Mouse (Mus musculus): ENCODE results near the gene Gm19668. TPM values are rescaled to one million over a fixed set of nuclear protein-coding genes. Genes with fewer than 3 reads are reported as not detected.
"Not testable (repeated sequence)": the region's sequence is repeated elsewhere in the genome, so short reads cannot be mapped to it uniquely, and the experiment has no call there.

Gm19668 gene
- polyA plus RNA-seq, 1 experiment from 2014 or later, result not detected

GRCm38 (mm10) chr10:77804095-77804494 is 5.2 kb upstream of the Gm19668 start:
- H3K4me1 ChIP-seq, result peaks cover 2% of the 10 kb centered on the region; the same call in 1 of the 2 replicates
- 72% methylated on average over 3 of the region's 3 CpGs for WGBS
- no peak overlapping the region for H3K9ac ChIP-seq
- H3K4me2 ChIP-seq (replicated peaks), result no peak overlapping the region
- ATAC-seq (ENCODE audit: low FRiP score, low read depth), result no peak
- no peaks in the 10 kb centered on the region for H3K36me3 ChIP-seq
- no peaks in the 10 kb centered on the region for H3K27me3 ChIP-seq
- H3K27ac ChIP-seq, result no peak overlapping the region
- H3K4me3 ChIP-seq, result no peak overlapping the region
- H3K9me3 ChIP-seq, result no peaks in the 10 kb centered on the region; the same call in 1 of the 2 replicates

DNA sequence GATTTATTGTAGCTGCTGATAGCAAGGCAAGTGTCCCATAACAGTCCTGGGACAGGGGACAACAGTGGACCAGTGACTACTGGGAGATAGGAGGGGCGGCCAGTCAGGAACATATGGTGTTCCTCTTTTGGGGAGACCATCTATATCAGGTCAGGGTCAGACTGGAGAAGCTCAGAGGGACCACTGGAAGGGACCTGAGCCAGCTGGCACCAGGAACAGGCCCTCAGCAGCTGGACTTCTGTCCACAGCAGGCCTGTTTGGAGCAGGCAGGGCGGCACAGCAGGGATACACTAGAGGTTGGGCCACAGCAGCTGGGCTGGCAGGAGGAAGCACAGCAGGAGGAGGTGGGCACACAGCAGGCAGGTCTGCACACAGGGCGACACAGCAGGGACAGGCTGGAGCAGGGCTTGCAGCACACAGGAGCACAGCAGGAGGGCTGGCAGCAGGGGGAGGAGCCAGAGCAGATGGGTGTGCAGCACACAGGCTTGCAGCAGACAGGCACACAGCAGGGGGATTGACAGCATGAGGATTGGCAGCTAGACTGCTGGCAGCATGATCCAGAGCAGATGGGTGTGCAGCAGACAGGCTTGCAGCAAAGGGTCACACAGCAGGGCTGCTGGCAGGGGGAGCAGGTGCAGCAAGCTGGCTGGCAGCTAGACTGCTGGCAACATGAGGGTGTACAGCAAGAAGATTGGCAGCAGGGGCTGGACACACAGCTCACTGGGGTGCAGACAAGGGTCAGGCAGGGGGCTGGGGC is 591 bp downstream of the Gm19668 start:
- not testable (repeated sequence) for H3K27me3 ChIP-seq; H3K27ac ChIP-seq; H3K9me3 ChIP-seq; H3K4me2 ChIP-seq (replicated peaks); ATAC-seq (ENCODE audit: low FRiP score, low read depth); H3K4me3 ChIP-seq; H3K9ac ChIP-seq; H3K36me3 ChIP-seq
- WGBS, result 28% methylated on average over 3 of the region's 3 CpGs
- H3K4me1 ChIP-seq, result peaks cover 22% of the 10 kb centered on the region

DNA sequence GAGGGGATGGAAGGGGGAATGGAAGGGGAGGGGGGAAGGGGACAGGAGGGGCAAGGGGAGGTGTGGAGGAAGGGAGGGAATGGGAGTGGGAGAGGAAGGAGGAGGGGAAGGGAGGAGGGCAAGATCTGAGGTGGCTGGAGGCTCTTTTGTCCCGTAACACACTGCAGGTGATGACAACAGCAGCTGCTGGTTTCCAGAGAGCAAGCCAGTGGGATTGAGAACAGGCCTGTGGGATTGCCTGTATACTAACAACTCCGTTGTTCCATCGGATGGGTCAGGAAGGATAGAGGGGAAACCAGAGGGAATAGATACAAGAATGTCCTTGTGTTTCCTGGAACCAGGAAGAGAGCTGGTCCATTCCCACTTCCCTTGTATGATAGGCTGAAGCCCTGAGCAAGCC is 1.3 kb downstream of the Gm19668 start:
- Histone ChIP-seq H3K4me2 (replicated peaks) (no peak overlapping the region), H3K4me1 (peaks cover 22% of the 10 kb centered on the region), H3K4me3 (no peak overlapping the region), H3K27me3 (no peaks in the 10 kb centered on the region), H3K27ac (no peak overlapping the region), H3K36me3 (no peaks in the 10 kb centered on the region), H3K9ac (no peak overlapping the region), H3K9me3 (no peaks in the 10 kb centered on the region)
- no peak for ATAC-seq (ENCODE audit: low FRiP score, low read depth)
- WGBS, result 20% methylated on average over 3 of the region's 3 CpGs

- H3K9me3 ChIP-seq, result no peaks in the 10 kb centered on the region
- no peaks in the 10 kb centered on the region for H3K36me3 ChIP-seq
- H3K27ac ChIP-seq, result no peak within 1 kb of the TSS
- H3K4me2 ChIP-seq (replicated peaks), result no peak within 1 kb of the TSS
- no peak within 1 kb of the TSS for H3K4me3 ChIP-seq
- no peak for ATAC-seq (ENCODE audit: low FRiP score, low read depth)
- no peaks in the 10 kb centered on the region for H3K27me3 ChIP-seq
- no peak within 1 kb of the TSS for H3K9ac ChIP-seq
- H3K4me1 ChIP-seq, result peaks cover 22% of the 10 kb centered on the region
- 53% methylated on average over 2 of the region's 2 CpGs for WGBS
Measured at GRCm38 (mm10) chr10:77794976-77795375, 4.0 kb downstream of the Gm19668 start, which contains the start of gene Gm9639. TSS of gene Gm9639 (minus strand) at chr10:77795076.

GRCm38 (mm10) chr10:77788621-77789020 is 10.3 kb downstream of the Gm19668 start:
- no peaks in the 10 kb centered on the region for H3K36me3 ChIP-seq
- H3K27me3 ChIP-seq, result no peaks in the 10 kb centered on the region
- 75% methylated on average over 2 of the region's 2 CpGs for WGBS
- no peak overlapping the region for H3K27ac ChIP-seq
- H3K4me1 ChIP-seq, result 0 out of 2 replicates have a peak, but pooled peaks cover under 1% of the 10 kb centered on the region
- no peak for ATAC-seq (ENCODE audit: low FRiP score, low read depth)
- no peaks in the 10 kb centered on the region for H3K9me3 ChIP-seq
- no peak overlapping the region for H3K9ac ChIP-seq
- no peak overlapping the region for H3K4me3 ChIP-seq
- H3K4me2 ChIP-seq (replicated peaks), result no peak overlapping the region

DNA sequence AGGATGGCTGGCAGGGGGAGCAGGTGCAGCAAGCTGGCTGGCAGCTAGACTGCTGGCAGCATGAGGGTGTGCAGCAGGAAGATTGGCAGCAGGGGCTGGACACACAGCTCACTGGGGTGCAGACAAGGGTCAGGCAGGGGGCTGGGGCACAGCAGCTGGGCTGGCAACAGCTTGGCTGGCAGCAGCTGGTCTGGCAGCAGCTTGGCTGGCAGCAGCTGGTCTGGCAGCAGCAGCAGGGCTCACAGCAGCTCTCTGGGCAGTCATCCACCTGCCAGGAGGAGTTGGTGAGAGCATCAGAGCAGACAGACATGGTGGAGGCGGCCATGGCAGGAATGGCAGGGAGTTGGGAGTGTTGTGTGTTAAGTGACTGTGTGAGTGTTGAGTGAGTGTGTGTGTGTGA is 11.1 kb downstream of the Gm19668 start, which contains the start of gene Gm7137:
Gm7137 (minus strand) TSS at position 325 of the 400 bp plus-strand sequence.
- not testable (repeated sequence) for H3K4me2 ChIP-seq (replicated peaks); ATAC-seq (ENCODE audit: low FRiP score, low read depth); H3K9me3 ChIP-seq; H3K27ac ChIP-seq; H3K27me3 ChIP-seq; H3K9ac ChIP-seq; H3K36me3 ChIP-seq; H3K4me3 ChIP-seq; H3K4me1 ChIP-seq
- WGBS, result 63% methylated on average over 1 of the region's 1 CpGs

DNA sequence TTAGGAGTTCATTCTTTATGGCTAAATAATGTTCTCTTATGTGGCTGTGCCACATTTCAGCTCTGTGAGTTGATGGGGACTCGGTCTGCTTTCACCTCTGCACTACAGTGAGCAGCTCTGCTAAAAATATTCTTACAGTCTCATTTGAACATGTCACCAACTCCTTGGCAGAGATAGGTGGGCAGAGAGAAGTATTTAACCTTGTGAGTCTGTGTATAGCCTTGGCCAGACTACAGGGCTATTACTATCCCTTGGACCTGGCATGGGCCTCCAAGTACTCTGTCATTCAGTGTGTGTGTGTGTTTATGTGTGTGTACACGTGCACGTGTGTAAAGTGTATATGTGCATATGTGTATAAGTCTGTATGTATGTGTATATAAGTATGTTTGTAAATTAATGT is 15.5 kb downstream of the Gm19668 start:
- not testable (repeated sequence) for H3K27me3 ChIP-seq; H3K9me3 ChIP-seq; H3K4me1 ChIP-seq; H3K4me2 ChIP-seq (replicated peaks); ATAC-seq (ENCODE audit: low FRiP score, low read depth); H3K36me3 ChIP-seq; H3K9ac ChIP-seq; H3K4me3 ChIP-seq; H3K27ac ChIP-seq
- 81% methylated on average over 3 of the region's 3 CpGs for WGBS

DNA sequence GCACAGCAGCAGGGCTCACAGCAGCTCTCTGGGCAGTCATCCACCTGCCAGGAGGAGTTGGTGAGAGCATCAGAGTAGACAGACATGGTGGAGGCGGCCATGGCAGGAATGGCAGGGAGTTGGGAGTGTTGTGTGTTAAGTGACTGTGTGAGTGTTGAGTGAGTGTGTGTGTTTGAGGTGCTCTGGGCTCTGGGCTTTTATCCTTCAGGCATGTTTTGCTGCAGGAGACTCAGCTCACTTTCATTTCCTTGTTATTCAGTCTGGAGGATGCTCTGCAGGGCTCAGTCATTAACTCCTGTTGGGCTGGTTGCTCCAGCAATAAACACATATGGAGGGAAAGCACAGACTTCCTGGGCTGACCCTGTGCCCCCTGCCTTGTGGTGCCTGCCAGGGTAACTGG is 16.5 kb downstream of the Gm19668 start, which contains the start of gene Gm3250:
Gm3250 (minus strand) TSS at position 101 of the 400 bp plus-strand sequence.
- H3K36me3 ChIP-seq; H3K4me3 ChIP-seq; H3K27ac ChIP-seq; H3K4me1 ChIP-seq; ATAC-seq (ENCODE audit: low FRiP score, low read depth); H3K9ac ChIP-seq; H3K9me3 ChIP-seq; H3K27me3 ChIP-seq; H3K4me2 ChIP-seq (replicated peaks): not testable (repeated sequence)
- 40% methylated on average over 1 of the region's 1 CpGs for WGBS

DNA sequence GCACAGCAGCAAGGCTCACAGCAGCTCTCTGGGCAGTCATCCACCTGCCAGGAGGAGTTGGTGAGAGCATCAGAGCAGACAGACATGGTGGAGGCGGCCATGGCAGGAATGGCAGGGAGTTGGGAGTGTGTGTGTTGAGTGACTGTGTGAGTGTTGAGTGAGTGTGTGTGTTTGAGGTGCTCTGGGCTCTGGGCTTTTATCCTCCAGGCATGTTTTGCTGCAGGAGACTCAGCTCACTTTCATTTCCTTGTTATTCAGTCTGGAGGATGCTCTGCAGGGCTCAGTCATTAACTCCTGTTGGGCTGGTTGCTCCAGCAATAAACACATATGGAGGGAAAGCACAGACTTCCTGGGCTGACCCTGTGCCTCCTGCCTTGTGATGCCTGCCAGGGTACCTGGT is 22.1 kb downstream of the Gm19668 start, which contains the start of gene Gm7138:
Gm7138 (minus strand) TSS at position 101 of the 400 bp plus-strand sequence.
- 70% methylated on average over 1 of the region's 1 CpGs for WGBS

GRCm38 (mm10) chr10:77772142-77772541 is 26.8 kb downstream of the Gm19668 start:
- not testable (repeated sequence) for H3K36me3 ChIP-seq; H3K4me2 ChIP-seq (replicated peaks); H3K9ac ChIP-seq; H3K27ac ChIP-seq; H3K4me1 ChIP-seq; H3K27me3 ChIP-seq; H3K9me3 ChIP-seq; H3K4me3 ChIP-seq; ATAC-seq (ENCODE audit: low FRiP score, low read depth)
- WGBS, result 84% methylated on average over 2 of the region's 3 CpGs

More for the DNA sequence above, 22.1 kb downstream of the Gm19668 start, which contains the start of gene Gm7138:
- not testable (repeated sequence) for H3K27me3 ChIP-seq; H3K9me3 ChIP-seq; ATAC-seq (ENCODE audit: low FRiP score, low read depth); H3K9ac ChIP-seq; H3K27ac ChIP-seq; H3K4me2 ChIP-seq (replicated peaks); H3K36me3 ChIP-seq; H3K4me3 ChIP-seq; H3K4me1 ChIP-seq

DNA sequence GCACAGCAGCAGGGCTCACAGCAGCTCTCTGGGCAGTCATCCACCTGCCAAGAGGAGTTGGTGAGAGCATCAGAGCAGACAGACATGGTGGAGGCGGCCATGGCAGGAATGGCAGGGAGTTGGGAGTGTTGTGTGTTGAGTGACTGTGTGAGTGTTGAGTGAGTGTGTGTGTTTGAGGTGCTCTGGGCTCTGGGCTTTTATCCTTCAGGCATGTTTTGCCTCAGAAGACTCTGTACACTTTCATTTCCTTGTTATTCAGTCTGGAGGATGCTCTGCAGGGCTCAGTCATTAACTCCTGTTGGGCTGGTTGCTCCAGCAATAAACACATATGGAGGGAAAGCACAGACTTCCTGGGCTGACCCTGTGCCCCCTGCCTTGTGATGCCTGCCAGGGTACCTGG is 27.7 kb downstream of the Gm19668 start, which contains the start of gene Gm3238:
Gm3238 (minus strand) TSS at position 101 of the 400 bp plus-strand sequence.
- H3K9me3 ChIP-seq; H3K9ac ChIP-seq; H3K4me2 ChIP-seq (replicated peaks); H3K27me3 ChIP-seq; H3K4me1 ChIP-seq; H3K27ac ChIP-seq; H3K4me3 ChIP-seq; H3K36me3 ChIP-seq; ATAC-seq (ENCODE audit: low FRiP score, low read depth): not testable (repeated sequence)
- WGBS, result 40% methylated on average over 1 of the region's 1 CpGs

DNA sequence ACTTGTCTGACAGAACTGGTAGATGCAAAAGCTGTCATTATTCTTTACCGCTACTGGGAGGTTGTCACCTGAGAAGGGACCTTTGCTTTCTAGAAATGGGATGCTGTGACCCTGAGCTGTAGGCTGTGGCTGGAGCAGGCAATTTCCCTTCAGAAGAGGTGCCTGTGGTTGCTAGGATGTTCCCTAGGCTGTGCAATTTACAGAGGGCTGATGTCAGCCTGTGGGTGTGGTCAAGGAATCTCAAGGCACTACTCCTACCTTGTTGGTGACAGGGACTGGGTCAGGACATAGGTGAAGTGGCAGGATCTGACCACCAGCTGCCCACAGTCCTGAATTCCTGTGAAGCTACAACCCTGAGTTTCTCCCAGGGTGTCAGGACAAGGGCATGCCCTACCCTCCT is 29.2 kb downstream of the Gm19668 start:
- no peak overlapping the region for H3K27ac ChIP-seq

More for the DNA sequence above, 29.2 kb downstream of the Gm19668 start:
- no peak overlapping the region for H3K4me2 ChIP-seq (replicated peaks)
- no peaks in the 10 kb centered on the region for H3K4me1 ChIP-seq
- H3K36me3 ChIP-seq, result no peaks in the 10 kb centered on the region
- WGBS, result 64% methylated on average over 1 of the region's 1 CpGs
- no peak for ATAC-seq (ENCODE audit: low FRiP score, low read depth)
- no peak overlapping the region for H3K4me3 ChIP-seq
- H3K9me3 ChIP-seq, result no peaks in the 10 kb centered on the region
- no peaks in the 10 kb centered on the region for H3K27me3 ChIP-seq
- H3K9ac ChIP-seq, result no peak overlapping the region
